Mouse (Mus musculus): ENCODE measurements around the gene Stk39.
A peak's percentile ranks its signal among the peaks of the same experiment; 100 is the strongest.

The Stk39 gene

DNA sequence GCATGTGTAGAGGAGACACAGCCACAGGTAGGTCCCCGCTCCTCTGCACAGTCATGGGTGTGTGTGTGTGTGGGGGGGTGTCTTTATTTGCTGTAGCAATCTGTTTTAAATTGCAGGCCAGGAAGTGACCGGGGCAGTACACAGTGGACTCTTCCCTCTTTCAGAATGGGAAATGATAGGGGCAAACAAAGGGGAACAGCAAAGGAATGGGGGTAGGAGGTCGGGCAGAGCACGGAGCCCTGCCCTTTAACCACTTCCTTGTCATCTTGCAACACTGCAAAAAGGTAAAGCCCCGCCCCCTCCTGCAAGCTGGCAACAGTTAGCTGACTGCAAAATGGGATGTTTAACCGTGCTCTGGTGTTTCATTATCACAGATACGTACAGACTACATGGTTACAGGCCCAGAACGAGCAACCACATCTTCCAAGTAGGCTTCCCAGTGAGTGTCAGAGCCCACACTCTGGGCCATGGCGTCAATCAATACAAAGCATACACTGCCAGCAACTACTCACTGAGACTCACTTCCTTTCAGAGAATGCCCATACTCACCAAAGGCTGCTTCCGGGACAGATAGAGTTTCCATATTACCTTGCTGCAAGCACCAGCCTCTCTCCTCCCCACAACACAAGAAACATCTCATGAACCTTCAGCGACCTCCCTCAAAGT is 89.5 kb downstream of the Stk39 start:
- DNase-seq (ENCODE audit: low spot score in 2 of 2): no peak

DNA sequence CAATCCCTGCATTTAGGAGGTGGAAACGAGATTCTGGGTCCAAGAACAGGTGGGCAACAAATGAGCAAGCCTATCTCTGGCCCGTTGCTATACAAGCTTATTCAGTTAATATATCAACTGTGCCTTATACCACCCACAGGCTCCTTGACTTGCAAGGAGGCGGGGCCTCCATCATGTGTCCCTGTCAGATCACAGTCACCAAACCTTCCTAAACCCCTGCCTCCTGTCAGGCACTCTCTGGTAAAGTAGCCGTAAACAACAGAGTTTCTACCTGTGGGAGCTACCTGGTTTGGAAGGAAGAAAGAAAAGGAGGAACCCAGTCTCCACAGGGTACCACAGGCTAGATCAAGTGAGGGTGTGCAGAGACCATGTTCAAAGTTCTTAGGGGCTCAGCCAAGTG is 90.2 kb downstream of the Stk39 start:
- DNase-seq (ENCODE audit: low spot score in 2 of 2): no peak

DNA sequence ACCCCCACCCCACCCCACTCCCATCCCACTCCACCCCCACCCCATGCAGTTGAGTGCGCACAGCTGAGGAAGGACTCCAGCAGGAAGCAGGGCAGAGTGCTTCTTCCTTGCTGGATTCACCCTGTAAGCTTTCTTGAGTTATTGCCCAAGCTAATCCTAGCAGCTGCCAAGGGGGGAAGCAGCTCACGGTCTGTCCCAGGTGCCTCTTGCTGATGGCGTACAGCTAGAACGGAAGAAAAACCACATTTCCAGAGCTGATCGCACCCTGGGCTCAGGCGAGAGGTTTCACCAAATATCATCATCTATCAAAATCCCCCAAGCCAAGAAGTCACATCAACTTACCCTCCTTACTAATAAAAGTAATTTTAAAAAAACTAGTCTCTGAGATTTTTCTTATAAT is 90.9 kb downstream of the Stk39 start:
- no peak for DNase-seq (ENCODE audit: low spot score in 2 of 2)

DNA sequence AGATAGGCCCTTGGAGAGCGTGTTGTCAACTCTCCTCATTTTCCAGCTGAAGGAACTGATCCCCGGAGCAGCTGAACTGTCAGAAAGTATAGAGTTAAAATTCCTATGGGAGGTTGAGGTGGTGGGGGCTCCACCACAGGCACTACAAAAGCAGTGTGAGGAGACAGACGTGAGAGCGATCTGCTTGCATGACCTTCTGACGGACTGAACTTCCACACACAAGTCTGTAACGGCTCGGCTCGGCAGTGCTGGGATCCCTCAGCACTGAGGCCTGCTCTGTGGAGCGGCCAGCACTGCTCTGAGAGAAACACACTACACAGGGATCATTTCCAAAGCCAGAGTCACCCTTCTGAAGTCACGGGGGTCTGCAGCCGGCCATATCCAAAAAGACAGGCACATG is 92.4 kb downstream of the Stk39 start:
- DNase-seq (ENCODE audit: low spot score in 2 of 2): no peak

DNA sequence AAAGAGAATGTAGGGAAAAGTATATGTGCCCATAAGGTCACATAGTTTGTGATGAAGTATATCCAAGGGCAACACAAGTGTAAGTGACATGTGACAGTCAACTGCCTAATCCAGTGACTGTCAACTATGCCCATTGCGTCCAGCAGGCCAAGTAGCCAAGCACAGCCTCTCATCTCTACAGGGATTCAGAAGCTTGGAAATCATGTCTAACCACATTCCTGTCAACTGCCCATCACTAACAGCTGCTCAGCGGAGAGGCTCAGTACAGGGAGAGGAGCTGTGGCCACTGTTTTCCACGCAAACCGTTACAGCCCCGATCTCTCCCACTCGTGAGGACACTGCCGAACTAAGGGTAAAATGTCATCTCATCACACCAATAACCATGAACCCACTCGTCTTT is 93.7 kb downstream of the Stk39 start:
- DNase-seq (ENCODE audit: low spot score in 2 of 2): no peak

DNA sequence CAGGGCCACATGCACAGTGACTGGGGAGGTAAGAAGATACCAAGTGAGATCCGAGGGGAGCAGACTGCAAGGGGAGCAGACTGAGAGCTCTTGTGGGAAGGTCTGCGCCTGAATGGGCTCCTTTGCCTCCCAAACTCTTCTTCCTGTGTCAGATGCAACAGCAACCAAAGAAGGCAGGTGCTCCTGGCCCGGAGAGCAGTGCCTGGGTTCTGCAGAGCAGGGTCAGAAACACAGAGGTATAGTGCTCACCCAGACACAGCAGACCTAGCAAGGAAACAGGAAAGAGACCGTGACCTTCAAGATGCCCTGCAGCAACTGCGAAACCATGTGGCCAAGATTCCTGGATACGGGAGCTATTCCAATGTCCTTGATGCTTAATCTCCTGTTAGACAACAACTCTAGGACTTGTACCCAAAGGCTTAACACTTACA is 94.8 kb downstream of the Stk39 start:
- no peak for DNase-seq (ENCODE audit: low spot score in 2 of 2)

DNA sequence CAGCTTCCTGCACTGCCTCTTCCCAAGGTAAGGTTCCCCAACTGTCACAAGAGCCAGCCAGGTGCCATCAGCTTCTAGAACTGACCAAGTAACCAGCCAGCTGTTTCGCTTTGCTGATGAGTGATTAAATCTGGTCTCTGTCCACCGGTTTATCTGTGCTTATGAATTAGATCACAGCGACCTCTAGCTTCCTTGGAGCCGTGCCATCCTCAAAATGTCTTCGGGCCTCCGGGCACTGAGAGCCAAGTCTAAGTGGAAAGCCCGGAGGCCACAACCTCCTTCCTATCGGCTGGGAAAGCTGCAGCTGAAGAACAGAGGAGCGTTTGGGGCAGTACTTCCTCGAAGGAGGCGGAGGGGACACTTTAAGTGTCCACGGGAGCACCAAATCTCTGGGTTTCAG is 95.4 kb downstream of the Stk39 start:
- DNase-seq (ENCODE audit: low spot score in 2 of 2): no peak

DNA sequence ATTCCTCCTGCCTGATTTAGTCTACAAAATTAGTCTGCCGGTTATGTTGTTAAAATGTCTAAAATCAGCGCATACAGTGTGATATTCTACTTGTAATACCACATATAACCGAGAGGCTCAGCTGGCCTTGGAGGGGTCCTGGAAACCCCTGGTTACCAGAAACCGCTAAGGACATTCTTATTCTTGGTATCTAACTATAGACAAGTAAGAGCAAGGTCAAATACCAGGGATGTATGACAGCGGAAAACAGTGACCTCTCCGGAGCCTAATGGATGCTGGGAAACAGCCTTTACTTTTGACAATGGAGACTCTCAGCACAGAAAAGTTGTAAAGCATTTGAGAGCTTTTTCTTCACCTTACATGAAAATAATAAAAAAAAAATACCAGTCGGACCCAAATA is 97.9 kb downstream of the Stk39 start:
- DNase-seq (ENCODE audit: low spot score in 2 of 2): no peak

DNA sequence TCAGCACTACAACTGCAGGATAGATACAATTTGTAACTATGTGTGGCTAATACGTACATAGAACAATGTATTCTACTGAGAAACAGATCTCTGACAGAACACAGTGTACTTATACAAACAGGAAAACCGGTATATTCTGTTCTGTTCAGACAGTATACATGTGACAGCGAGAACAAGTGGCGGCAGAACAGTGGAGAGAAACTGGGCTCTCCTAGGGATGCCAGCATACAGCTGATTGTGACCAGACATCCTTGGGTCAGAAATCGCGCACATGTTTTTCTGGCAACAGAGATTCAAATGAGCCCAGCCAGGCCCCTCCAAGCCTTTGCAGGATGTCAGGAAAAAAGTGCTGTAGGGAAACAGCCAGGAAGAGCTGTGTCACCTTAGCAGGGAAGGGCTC is 100.2 kb downstream of the Stk39 start:
- DNase-seq (ENCODE audit: low spot score in 2 of 2): no peak

DNA sequence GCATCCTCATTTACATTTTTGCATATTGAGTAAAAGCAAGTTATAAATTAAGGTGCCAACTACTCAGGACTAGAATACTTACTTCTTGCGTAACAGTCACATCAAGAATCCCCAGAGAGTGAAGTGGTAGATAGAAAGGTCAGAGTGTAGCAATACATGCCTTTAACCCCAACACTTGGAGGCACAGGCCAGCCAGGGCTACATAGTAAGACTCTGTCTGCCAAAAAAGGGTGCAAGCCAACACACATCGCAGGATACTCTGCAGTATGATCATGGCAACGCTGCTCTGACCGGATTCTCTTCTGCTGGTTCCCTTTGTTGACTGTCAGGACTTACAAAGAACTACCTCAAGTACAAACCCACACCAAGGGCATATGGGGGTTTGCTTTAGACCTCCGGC is 101.7 kb downstream of the Stk39 start:
- no peak for DNase-seq (ENCODE audit: low spot score in 2 of 2)

DNA sequence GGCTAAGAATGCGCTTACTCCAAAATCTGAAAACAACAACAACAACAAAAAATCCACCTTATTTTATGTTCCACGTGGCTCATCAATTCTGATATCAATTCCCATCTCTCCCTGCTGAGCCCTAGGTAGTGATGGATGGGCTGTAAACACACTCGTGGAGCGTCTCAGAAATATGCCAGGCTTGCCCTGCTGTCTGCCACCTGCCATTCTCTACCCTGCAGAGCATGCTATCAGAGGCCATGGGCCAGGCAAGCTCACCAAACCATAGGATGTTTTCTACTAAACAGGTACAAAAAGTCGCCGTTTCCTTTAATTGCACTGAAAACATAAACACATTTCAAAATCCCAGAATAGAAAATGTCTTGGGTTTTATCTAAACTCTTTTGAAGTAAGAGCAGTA is 103.0 kb downstream of the Stk39 start:
- DNase-seq (ENCODE audit: low spot score in 2 of 2): no peak

DNA sequence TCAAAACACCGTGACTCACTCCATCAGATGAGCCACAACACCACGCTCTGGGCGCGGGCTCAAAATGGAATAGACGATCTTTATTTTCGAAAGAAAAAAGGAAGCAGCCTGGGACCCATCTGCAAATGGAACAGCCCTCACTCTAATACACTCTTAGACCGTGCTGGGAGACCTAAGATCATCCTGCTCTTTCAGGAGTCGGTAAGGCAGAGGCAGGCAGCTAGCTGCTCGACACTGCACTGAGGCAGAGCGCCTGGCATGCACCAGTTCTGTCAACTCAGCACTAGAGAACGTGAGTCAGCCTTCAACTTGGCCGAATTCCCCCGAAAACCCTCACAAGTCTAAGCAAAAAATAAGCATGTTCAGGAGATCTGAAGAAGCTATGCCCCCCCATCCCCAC is 104.1 kb downstream of the Stk39 start:
- DNase-seq (ENCODE audit: low spot score in 2 of 2): peak; percentile 43 to 56

DNA sequence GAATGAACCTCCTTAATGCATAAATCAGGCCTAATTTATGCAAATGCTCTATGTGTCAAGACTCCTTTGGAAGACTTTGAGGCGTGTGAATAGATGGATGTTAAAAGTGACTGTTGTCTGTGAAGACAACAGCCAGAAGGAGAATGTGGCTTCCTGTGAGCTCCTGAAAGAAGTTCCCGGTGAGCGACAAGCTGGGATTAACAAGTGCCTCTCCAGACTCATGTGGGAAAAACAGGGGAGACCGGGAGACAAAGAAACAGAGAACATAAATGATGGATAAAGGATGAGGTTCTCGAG is 105.2 kb downstream of the Stk39 start:
- DNase-seq (ENCODE audit: low spot score in 2 of 2): no peak

DNA sequence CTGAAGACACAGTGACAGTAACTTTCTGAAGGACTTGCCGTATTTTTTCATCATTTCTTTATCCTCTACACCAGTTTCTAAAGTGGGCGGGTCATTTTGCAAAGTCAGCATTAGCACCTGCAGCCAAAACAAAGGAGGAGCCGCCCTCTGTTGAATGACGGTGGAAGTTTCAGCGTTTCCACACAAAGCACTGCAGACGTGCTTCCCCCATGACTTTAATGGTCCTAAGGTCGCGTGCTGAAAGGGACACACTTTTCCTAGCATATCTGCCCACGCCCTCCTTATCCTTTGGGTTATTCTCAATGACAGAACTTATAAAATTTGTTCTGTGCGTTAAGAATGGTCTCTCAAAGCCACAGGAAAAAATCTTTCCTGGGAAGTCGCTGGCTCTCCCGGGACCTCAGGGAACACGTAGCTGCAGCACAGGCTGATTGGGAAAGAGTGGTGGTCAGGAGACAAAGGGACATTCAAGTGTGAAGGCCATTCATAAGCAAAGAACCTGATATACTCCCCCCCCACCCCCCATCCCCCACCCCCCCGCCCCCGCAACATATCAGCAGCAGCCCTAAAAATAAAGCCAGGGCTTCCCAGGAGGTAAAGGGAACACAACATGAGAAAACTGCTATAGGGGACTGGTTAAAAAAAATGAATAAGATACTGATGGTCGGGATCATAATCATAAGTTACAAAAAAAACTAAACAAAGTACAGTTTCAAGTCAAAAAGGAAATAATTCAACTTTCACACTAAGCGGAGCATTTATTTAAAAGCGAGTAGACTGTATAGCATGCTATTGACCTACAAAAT is 105.8 kb downstream of the Stk39 start:
- DNase-seq (ENCODE audit: low spot score in 2 of 2): no peak

DNA sequence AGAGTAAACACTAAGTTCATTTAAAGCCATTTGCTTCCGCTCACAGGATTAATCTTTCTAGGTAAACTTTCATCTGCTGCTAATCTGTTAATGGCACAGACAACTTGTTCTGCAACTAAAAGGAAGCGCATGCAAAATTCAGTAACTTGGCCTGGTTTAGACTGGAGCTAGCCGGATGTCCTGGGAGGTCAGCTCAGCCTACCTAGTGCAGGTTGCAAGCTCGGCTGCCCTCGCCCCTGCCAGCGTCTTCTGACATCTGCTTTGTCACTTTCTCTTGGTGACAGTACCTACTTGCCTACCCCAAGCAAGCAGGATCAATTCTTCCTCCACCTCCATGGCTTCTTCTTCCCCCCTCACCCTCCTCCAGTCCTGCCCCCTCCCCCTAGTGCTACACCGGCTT is 106.6 kb downstream of the Stk39 start:
- DNase-seq (ENCODE audit: low spot score in 2 of 2): no peak

DNA sequence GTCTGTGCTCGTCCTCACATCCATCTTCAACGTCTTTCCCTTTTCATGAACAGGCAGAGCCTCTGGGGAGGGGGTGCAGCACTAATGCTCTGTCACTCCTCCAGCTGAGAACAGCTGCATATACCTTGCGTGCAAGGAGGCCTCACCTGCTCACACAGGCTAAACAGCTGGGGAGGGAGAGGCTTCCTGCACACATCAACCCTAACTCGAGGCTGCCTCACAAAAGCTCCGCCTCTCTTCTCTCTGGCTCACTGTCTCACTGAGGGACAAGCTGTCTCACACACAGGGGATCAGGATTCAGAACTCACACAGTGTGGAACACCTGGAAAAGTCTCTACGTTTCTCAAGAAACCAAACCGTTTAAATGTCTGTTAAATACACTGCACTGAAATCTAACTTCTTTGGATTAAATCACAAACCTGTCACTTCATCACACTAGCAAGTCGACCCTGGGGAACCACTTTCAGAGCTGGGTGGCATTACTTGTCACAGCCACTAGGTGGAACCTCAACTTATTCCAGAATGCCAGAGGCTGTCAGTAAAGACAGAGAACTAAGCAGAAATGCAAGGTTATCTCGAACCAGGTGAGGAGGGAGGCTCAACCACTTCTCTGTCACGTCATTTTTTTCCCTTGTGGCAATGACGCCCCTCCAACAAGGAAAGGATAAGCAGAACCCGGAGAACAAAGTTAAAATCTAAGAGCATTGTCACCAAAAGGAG is 107.7 kb downstream of the Stk39 start:
- peak in 1 of 2 experiments; percentile 35 for DNase-seq (ENCODE audit: low spot score in 2 of 2)

DNA sequence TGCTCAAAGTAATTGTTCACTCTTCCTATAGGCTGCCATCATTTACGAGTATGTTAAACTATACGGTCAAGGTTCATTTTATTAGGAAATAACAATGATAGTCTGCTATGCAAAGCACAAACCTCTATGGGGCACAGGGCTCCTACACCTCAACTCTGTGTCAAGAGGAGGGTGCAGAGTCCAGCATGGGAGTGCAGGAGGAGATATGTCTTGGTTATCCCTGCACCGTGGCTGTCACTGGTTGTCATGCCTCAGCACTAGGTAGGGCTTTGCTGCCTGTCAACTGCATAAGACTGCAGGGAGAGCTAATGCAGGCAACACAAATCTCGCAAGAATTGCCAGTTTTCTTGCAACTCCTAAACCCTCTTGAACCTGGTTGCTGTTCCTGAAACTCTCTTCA is 108.9 kb downstream of the Stk39 start:
- no peak for DNase-seq (ENCODE audit: low spot score in 2 of 2)

DNA sequence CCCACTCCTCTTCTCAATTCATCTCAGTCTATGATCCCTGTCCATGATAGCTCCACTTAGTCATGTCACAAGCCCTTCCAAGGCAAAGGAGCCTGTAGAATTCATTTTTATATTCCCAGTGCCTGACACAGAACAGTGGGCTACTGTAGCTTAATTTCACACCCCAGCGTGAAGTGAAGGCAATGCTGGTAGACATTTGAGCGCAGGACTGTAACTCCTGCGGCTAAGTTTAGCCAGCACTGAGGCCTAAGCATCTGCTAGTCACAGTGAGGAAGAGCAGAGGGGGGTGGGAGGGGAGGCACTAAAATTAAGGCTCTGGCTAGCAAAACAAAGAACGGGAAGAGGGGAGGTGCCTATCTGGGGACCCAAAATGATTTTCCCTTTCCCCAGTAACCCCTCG is 110.4 kb downstream of the Stk39 start:
- peak in 1 of 2 experiments; percentile 34 for DNase-seq (ENCODE audit: low spot score in 2 of 2)

DNA sequence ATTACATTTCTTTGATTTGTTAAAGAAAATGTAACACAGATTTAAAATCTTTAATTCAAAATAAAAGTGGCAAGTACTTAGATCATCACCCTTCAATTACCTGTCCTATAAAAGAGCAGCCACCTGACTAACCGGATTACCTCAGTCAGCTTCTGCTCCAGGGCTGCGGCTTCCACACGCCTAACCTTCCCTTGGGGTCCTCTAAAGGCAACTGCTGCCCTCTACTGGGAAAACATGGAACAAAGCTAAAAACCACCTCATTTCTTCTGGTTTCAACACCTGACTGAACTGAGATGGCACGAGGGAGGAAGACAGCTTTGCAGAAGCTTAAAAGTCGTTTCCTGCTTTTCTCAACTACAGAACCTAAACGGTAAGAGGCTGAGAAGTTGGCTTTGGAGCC is 121.4 kb downstream of the Stk39 start:
- peak; percentile 47 to 50 for DNase-seq (ENCODE audit: low spot score in 2 of 2)

DNA sequence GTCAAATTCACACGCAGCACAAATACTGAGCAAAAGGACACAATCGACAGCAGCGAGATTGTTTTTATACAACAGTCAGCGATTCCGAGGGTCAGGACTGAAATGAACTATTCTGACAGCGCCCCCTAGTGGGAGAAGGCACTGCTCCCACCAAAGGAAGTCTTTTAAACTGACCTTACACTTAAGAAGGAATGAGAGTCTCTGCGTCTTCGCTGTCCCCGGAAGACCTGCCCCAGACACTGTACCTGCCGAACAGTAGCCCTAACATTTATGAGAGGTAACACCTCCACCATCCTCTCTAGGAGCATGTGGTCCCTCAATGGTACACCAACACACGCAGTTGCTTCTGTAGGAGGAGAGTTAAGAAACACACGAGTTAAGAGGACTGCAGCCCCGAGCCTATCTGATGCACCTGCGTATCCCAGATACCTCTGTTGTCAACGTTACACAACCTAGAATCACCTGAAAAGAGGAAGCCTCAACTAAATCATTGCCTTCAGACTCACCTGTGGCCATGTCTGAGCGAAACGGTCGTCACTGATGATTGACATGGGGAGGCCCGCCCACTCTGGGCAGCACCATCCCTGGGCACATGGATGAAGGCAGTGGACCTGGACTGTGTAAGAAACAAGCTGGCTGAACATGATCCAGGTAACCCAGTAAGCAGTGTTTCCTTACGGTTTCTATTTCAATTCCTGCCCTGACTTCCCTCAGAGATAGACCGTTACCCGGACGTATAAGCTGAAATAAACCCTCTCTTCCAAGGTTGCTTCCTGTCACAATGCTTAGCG is 122.3 kb downstream of the Stk39 start:
- peak; percentile 68 to 72 for DNase-seq (ENCODE audit: low spot score in 2 of 2)

DNA sequence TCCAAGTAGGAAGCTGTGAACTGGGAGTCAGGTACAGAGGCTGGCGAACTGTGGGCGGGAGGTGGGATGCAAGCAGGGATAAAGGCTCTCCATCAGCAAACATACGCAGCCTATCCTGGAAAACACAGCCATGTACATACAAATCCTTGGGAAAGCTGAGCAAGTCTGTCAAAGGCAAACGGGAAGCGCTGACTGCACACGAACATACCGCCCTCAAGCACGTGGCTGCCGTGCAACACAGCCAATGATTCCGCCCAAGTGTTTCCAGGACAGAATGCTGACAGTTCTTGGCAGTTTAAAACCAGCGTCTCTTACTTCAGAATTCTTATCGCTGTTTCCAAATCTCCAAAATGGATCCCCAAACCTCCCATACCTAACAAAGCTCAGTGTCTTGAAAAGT is 123.1 kb downstream of the Stk39 start:
- peak; percentile 39 to 52 for DNase-seq (ENCODE audit: low spot score in 2 of 2)

DNA sequence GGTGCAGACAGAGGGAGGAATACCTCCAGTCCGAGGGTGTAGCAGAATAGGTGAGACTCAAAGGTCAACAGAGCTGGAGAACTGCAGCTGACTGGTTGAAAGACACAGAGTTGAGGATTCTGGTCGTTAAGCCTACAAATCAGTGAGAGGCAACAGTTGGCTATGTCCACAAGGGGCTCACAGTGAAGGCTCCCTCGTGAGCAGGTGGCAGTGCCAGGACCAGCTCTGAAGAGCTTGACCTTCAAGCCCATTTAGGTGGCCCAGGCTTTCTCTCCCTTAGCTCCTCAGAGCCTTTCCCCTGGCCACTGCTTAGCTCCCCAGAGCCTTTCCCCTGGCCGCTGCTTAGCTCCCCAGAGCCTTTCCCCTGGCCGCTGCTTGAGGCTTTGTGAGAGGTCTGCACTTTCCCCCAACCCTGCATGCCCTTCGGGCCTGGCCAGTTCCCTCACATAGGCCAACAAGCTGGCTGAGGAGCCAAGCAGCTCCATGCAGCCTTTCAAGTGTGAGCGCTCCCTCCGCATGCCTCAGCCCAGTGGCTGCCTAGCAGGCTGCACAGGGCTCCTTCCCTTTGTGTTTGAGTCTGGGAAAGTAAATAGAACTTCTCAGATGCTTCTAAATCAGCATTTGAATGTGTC is 125.3 kb downstream of the Stk39 start:
- no peak for DNase-seq (ENCODE audit: low spot score in 2 of 2)

Measured in right cerebral cortex, postnatal 36 days (tissue).